Mouse (Mus musculus): ENCODE data around the gene Lrp6. TPM values are rescaled to one million over a fixed set of nuclear protein-coding genes. Genes with fewer than 3 reads are reported as not detected.

Lrp6 gene
- polyA plus RNA-seq, 1 experiment = 38.3 TPM

- no peak overlapping the region for H3K4me3 ChIP-seq (replicated peaks; ENCODE audit: extremely low read depth, low read depth, low read length)
- peaks cover 6% of the 10 kb centered on the region for H3K4me1 ChIP-seq (ENCODE audit: control insufficient read depth, insufficient read depth, low read length)
- WGBS = 62% methylated on average over 5 of the region's 5 CpGs
- DNase-seq = no peak
- no peak for TF ChIP-seq POLR2A (IDR thresholded peaks at IDR 0.05; ENCODE audit: borderline replicate concordance, extremely low read depth, low read depth, low read length)
- no peak for TF ChIP-seq CTCF (IDR thresholded peaks at IDR 0.05; ENCODE audit: insufficient read depth, low read length)
These were observed 129.8 kb downstream of the Lrp6 start for GRCm38 (mm10) chr6:134436955-134437354.

GRCm38 (mm10) chr6:134434866-134435390, 131.8 kb downstream of the Lrp6 start:
- TF ChIP-seq CTCF (IDR thresholded peaks at IDR 0.05; ENCODE audit: insufficient read depth, low read length) = no peak
- no peak for TF ChIP-seq POLR2A (IDR thresholded peaks at IDR 0.05; ENCODE audit: borderline replicate concordance, extremely low read depth, low read depth, low read length)
- peaks cover 5% of the 10 kb centered on the region for H3K4me1 ChIP-seq (ENCODE audit: control insufficient read depth, insufficient read depth, low read length)
- DNase-seq = no peak
- no peak overlapping the region for H3K4me3 ChIP-seq (replicated peaks; ENCODE audit: extremely low read depth, low read depth, low read length)
- 73% methylated on average over 9 of the region's 9 CpGs for WGBS

GRCm38 (mm10) chr6:134434044-134434443, 132.7 kb downstream of the Lrp6 start:
- TF ChIP-seq CTCF (IDR thresholded peaks at IDR 0.05; ENCODE audit: insufficient read depth, low read length) = no peak
- no peak for TF ChIP-seq POLR2A (IDR thresholded peaks at IDR 0.05; ENCODE audit: borderline replicate concordance, extremely low read depth, low read depth, low read length)
- no peak overlapping the region for H3K4me3 ChIP-seq (replicated peaks; ENCODE audit: extremely low read depth, low read depth, low read length)
- no peak for DNase-seq
- 89% methylated on average over 6 of the region's 6 CpGs for WGBS
- H3K4me1 ChIP-seq (ENCODE audit: control insufficient read depth, insufficient read depth, low read length) = peaks cover 2% of the 10 kb centered on the region; the same call in 1 of the 2 replicates

- DNase-seq = no peak
- Histone ChIP-seq H3K4me3 (replicated peaks; ENCODE audit: extremely low read depth, low read depth, low read length) (no peak overlapping the region), H3K4me1 (ENCODE audit: control insufficient read depth, insufficient read depth, low read length) (peaks cover 2% of the 10 kb centered on the region; the same call in 1 of the 2 replicates)
- TF ChIP-seq POLR2A (IDR thresholded peaks at IDR 0.05; ENCODE audit: borderline replicate concordance, extremely low read depth, low read depth, low read length) (no peak), CTCF (IDR thresholded peaks at IDR 0.05; ENCODE audit: insufficient read depth, low read length) (no peak)
- WGBS = 92% methylated on average over 3 of the region's 3 CpGs
These were observed 133.5 kb downstream of the Lrp6 start for GRCm38 (mm10) chr6:134433281-134433680.

GRCm38 (mm10) chr6:134431583-134431982, 135.2 kb downstream of the Lrp6 start:
- no peak for DNase-seq

GRCm38 (mm10) chr6:134430161-134430799, 136.5 kb downstream of the Lrp6 start:
- H3K4me1 ChIP-seq (ENCODE audit: control insufficient read depth, insufficient read depth, low read length) = peaks cover 2% of the 10 kb centered on the region; the same call in 1 of the 2 replicates
- DNase-seq = no peak
- H3K4me3 ChIP-seq (replicated peaks; ENCODE audit: extremely low read depth, low read depth, low read length) = no peak overlapping the region
- WGBS = 68% methylated on average over 9 of the region's 9 CpGs
- no peak for TF ChIP-seq POLR2A (IDR thresholded peaks at IDR 0.05; ENCODE audit: borderline replicate concordance, extremely low read depth, low read depth, low read length)
- no peak for TF ChIP-seq CTCF (IDR thresholded peaks at IDR 0.05; ENCODE audit: insufficient read depth, low read length)

More at GRCm38 (mm10) chr6:134431583-134431982, 135.2 kb downstream of the Lrp6 start:
- TF ChIP-seq CTCF (IDR thresholded peaks at IDR 0.05; ENCODE audit: insufficient read depth, low read length) (no peak), POLR2A (IDR thresholded peaks at IDR 0.05; ENCODE audit: borderline replicate concordance, extremely low read depth, low read depth, low read length) (no peak)
- 57% methylated on average over 4 of the region's 4 CpGs for WGBS
- Histone ChIP-seq H3K4me1 (ENCODE audit: control insufficient read depth, insufficient read depth, low read length) (peaks cover 2% of the 10 kb centered on the region; the same call in 1 of the 2 replicates), H3K4me3 (replicated peaks; ENCODE audit: extremely low read depth, low read depth, low read length) (no peak overlapping the region)

- H3K4me1 ChIP-seq (ENCODE audit: control insufficient read depth, insufficient read depth, low read length) = peaks cover 2% of the 10 kb centered on the region; the same call in 1 of the 2 replicates
- WGBS = 90% methylated on average over 5 of the region's 5 CpGs
- H3K4me3 ChIP-seq (replicated peaks; ENCODE audit: extremely low read depth, low read depth, low read length) = no peak overlapping the region
- no peak for TF ChIP-seq POLR2A (IDR thresholded peaks at IDR 0.05; ENCODE audit: borderline replicate concordance, extremely low read depth, low read depth, low read length)
- no peak for TF ChIP-seq CTCF (IDR thresholded peaks at IDR 0.05; ENCODE audit: insufficient read depth, low read length)
- no peak for DNase-seq
These were observed 138.3 kb downstream of the Lrp6 start for GRCm38 (mm10) chr6:134428455-134428854.

- Histone ChIP-seq H3K4me3 (replicated peaks; ENCODE audit: extremely low read depth, low read depth, low read length) (no peak overlapping the region), H3K4me1 (ENCODE audit: control insufficient read depth, insufficient read depth, low read length) (no peaks in the 10 kb centered on the region; the same call in 1 of the 2 replicates)
- 65% methylated on average over 3 of the region's 3 CpGs for WGBS
- no peak for TF ChIP-seq CTCF (IDR thresholded peaks at IDR 0.05; ENCODE audit: insufficient read depth, low read length)
- TF ChIP-seq POLR2A (IDR thresholded peaks at IDR 0.05; ENCODE audit: borderline replicate concordance, extremely low read depth, low read depth, low read length) = no peak
- DNase-seq = no peak
These were observed 139.6 kb downstream of the Lrp6 start for GRCm38 (mm10) chr6:134427165-134427564.

- Histone ChIP-seq H3K4me3 (replicated peaks; ENCODE audit: extremely low read depth, low read depth, low read length) (peak overlapping the region; percentile 31), H3K4me1 (ENCODE audit: control insufficient read depth, insufficient read depth, low read length) (no peaks in the 10 kb centered on the region; the same call in 1 of the 2 replicates)
- peak; percentile 53 for DNase-seq
- no peak for TF ChIP-seq POLR2A (IDR thresholded peaks at IDR 0.05; ENCODE audit: borderline replicate concordance, extremely low read depth, low read depth, low read length)
- TF ChIP-seq CTCF (IDR thresholded peaks at IDR 0.05; ENCODE audit: insufficient read depth, low read length) = peak; percentile 51
- 24% methylated on average over 11 of the region's 11 CpGs for WGBS
These were observed 141.5 kb downstream of the Lrp6 start for GRCm38 (mm10) chr6:134425216-134425717.

Measured in lung, adult 2 months (tissue).